Mouse (Mus musculus) cerebellum, adult 2 months (tissue): ENCODE results near the gene Tmc5.

Experiments used
- CTCF ChIP-seq: fragments of 200-500 bp; IDR thresholded peaks from 2 replicates; pipeline ENCODE4 v1.5.1; 2011; ENCODE audit warnings: low read depth, mild to moderate bottlenecking, control low read depth, low read length, moderate library complexity, borderline replicate concordance; ENCODE audit not compliant: insufficient read depth
- POLR2A ChIP-seq: fragments of 200-500 bp; IDR thresholded peaks from 2 replicates; pipeline ENCODE4 v1.6.1; 2011; ENCODE audit warnings: low read length, control low read depth, borderline replicate concordance; ENCODE audit not compliant: insufficient read depth

GRCm38 (mm10) chr7:118637466-118637865, 40.4 kb downstream of the Tmc5 start:
- TF ChIP-seq CTCF (no peak), POLR2A (no peak)
